ENCODE assay signal across 17 mouse cellular contexts in the genomic region with DNA sequence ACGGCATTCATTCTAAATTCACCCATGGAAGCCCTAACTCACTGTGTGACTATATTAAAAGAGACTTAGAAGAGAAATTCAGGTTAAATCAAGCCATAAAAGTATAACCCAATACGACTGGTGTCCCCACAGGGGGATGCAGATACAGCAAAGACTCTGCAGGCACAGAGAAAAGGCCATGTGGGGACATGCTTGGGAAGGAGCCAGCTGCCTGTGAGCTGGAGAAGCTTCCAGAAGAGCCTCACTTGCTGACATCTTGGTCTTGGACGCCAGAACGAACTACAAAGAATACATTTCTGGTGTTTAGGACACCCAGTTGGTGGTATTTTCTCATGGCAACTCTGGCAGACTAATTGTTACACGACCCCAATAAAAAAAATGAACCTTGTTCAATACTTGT.
"Had no signal": no experiment of that assay in that cellular context is flagged by ENCODE, and none has a peak within 500 bp of the region (broad histone marks: within the 10 kb centered on the region; RNA-seq: fewer than 3 reads in every experiment).

No protein-coding gene starts in this region.

- H3K27ac ChIP-seq: kidney, postnatal 0 days; limb, embryonic 15.5 days; liver, embryonic 12.5 days; midbrain, embryonic 10.5 days; neural tube, embryonic 15.5 days had no signal

- DNase-seq: kidney, adult 11 months; kidney, adult 9 months; kidney, postnatal 36 days; lung, embryonic 14.5 days; lung, postnatal 10 days; lung, postnatal 4 days; midbrain, embryonic 14.5 days; right cerebral cortex, postnatal 25 days; spleen, adult 18-20 months; thymus, adult 18-20 months; thymus, postnatal 14 days had no signal

- H3K4me3 ChIP-seq: limb, embryonic 15.5 days; liver, embryonic 12.5 days; midbrain, embryonic 10.5 days; myocyte; neural tube, embryonic 15.5 days had no signal

- ATAC-seq: liver, embryonic 12.5 days had no signal
